Mouse (Mus musculus) neural tube, embryonic 14.5 days (tissue): ENCODE measurements around the gene Smim11. TPM values are rescaled to one million over a fixed set of nuclear protein-coding genes. Genes with fewer than 3 reads are reported as not detected.

Experiments used
- ATAC-seq: fragments of 200-750 bp; cut with Nextera tagmentation; 2 replicates; pipeline ENCODE4 v1.8.0; 2017; ENCODE audit warnings: low read depth, mild to moderate bottlenecking, moderate TSS enrichment, moderate library complexity
- H3K27ac ChIP-seq: fragments of 300-500 bp; sonication (generic); 2 replicates; pipeline ENCODE4 v1.5.1; 2014; ENCODE audit warnings: low read depth, mild to moderate bottlenecking, control low read depth, low read length, moderate library complexity, mixed read lengths
- H3K27me3 ChIP-seq: fragments of 300-500 bp; sonication (generic); 2 replicates; pipeline ENCODE4 v1.6.1; 2014; ENCODE audit warnings: low read length; ENCODE audit not compliant: control insufficient read depth, insufficient read depth
- H3K36me3 ChIP-seq: fragments of 300-500 bp; sonication (generic); 2 replicates; pipeline ENCODE4 v1.6.1; 2014; ENCODE audit warnings: low read length, mixed read lengths; ENCODE audit not compliant: control insufficient read depth, insufficient read depth
- H3K4me1 ChIP-seq: fragments of 300-500 bp; sonication (generic); 2 replicates; pipeline ENCODE4 v1.6.1; 2014; ENCODE audit warnings: low read length; ENCODE audit not compliant: control insufficient read depth, insufficient read depth
- H3K4me2 ChIP-seq: fragments of 300-500 bp; sonication (generic); 2 replicates; pipeline ENCODE4 v1.6.1; 2014; ENCODE audit warnings: mild to moderate bottlenecking, low read depth, low read length, control low read depth
- H3K4me3 ChIP-seq: fragments of 300-500 bp; sonication (generic); 2 replicates; pipeline ENCODE4 v1.5.1; 2014; ENCODE audit warnings: low read depth, low read length, control low read depth, mixed read lengths
- H3K9ac ChIP-seq: fragments of 300-500 bp; sonication (generic); replicated peaks from 2 replicates; pipeline ENCODE4 v1.6.1; 2014; ENCODE audit warnings: low read depth, mild to moderate bottlenecking, control low read depth, low read length, mixed read lengths
- H3K9me3 ChIP-seq: fragments of 300-500 bp; sonication (generic); 2 replicates; pipeline ENCODE4 v1.6.1; 2016; ENCODE audit warnings: low read length; ENCODE audit not compliant: control insufficient read depth
- WGBS: fragments of 180-500 bp; shearing (Covaris S2); extraction: QIAGEN DNeasy Blood & Tissue Kit; methylation state at CpG from one replicate; pipeline ENCODE4 v1.1.7; 2014; 5-methylcytosine and 5-hydroxymethylcytosine counted together
- polyA plus RNA-seq: library from polyadenylated mRNA; unstranded; fragments of >200 nt; fragmentation: Nextera tagmentation; extraction: Ambion mirVana; gene quantifications from 2 replicates; pipeline ENCODE4 v1.2.1, GENCODE M21; 2014

The Smim11 gene
- polyA plus RNA-seq, 1 experiment from 2014 or later, result 58.0 TPM

DNA sequence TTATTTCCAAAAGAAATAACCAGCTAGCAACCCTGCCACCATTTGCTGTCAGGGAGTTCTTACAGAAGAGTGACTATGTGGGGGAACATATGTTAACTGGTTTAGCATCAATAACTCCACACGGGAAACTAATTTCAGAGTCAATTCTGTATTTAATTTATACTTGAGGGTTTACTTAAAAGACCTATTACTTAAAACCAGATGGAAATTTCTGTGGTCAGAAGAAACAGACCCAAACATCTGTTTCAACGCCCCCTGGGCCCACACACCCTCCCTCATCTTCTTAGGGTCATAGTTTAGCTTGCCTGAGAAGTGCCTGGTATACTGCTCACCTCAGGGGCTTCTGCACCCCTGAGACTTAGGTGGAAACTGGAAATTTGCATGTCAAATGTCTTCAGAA lies 52.8 kb downstream of the Smim11 start:
- Histone ChIP-seq H3K27me3 (no peaks in the 10 kb centered on the region), H3K9ac (no peak overlapping the region), H3K4me1 (no peaks in the 10 kb centered on the region), H3K4me2 (no peak overlapping the region), H3K36me3 (no peaks in the 10 kb centered on the region), H3K9me3 (no peaks in the 10 kb centered on the region), H3K27ac (no peak overlapping the region), H3K4me3 (no peak overlapping the region)
- 73% methylated on average over 2 of the region's 2 CpGs for WGBS
- ATAC-seq, result no peak

DNA sequence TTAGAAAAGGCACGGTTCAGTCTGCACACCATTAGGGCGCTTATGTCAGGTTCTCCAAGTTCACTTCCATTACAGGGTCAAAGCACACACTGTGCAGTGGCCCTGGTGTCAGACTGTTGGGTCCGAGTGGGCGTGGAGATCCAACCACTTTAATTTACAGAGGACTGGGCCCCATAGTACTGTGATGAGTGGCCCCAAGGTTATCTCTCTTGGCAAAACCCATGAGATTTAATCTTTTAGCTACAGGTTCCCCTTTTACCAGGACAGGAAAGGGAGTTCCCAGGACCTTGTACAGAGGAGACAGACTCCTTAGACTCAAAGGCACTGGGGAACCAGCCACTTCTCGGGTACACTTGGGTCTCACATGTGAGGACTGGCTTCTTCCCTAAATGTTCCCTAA lies 54.3 kb downstream of the Smim11 start:
- no peak overlapping the region for H3K9ac ChIP-seq
- no peak for ATAC-seq
- H3K4me1 ChIP-seq, result no peaks in the 10 kb centered on the region
- no peaks in the 10 kb centered on the region for H3K27me3 ChIP-seq
- WGBS, result 82% methylated on average over 5 of the region's 5 CpGs
- H3K9me3 ChIP-seq, result no peaks in the 10 kb centered on the region
- no peak overlapping the region for H3K4me2 ChIP-seq
- no peak overlapping the region for H3K27ac ChIP-seq
- H3K4me3 ChIP-seq, result no peak overlapping the region
- H3K36me3 ChIP-seq, result no peaks in the 10 kb centered on the region

DNA sequence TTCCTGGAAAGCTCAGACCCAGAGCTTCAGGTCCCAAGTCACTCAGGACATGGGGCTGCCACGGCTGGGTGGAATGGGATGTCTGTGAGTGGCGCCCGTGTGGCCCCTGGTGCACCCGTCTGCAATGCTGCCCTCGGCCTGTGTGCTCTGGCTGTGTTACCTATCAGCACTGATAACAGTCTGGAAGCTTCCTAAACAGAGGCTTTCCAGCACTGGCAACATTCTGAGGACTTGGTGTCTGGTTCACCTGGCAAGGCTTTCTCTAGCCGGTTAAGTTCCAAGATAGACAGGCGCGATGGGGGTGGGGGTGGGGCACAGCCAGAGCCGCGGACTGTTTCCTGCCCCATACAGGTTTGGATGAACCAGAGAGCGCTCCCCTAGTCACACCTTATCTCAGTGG lies 54.9 kb downstream of the Smim11 start:
- H3K4me2 ChIP-seq, result no peak overlapping the region
- no peaks in the 10 kb centered on the region for H3K9me3 ChIP-seq
- no peak overlapping the region for H3K27ac ChIP-seq
- H3K4me1 ChIP-seq, result no peaks in the 10 kb centered on the region
- no peaks in the 10 kb centered on the region for H3K36me3 ChIP-seq
- H3K27me3 ChIP-seq, result no peaks in the 10 kb centered on the region
- no peak overlapping the region for H3K9ac ChIP-seq
- ATAC-seq, result no peak
- 90% methylated on average over 10 of the region's 11 CpGs for WGBS
- no peak overlapping the region for H3K4me3 ChIP-seq

DNA sequence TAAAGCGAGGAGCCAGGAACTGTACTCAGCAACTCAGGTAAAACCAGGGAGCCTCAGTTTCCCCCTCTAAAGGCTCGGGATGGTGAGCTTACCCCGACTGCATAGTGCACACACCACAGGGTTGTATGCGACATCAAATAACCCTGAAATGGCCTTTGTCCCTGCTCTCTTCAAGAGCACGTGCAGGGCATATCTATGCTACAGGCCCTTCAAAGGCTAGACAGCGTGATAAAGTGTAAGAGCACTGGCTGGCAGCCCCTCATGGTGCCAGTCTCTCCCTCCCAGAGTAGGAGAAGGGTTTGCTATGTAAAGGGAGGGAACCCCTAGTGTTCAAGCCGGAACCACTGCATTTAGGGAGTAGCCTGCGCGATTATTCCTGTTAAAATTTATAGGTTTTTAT lies 55.9 kb downstream of the Smim11 start:
- H3K4me1 ChIP-seq, result no peaks in the 10 kb centered on the region
- H3K4me2 ChIP-seq, result no peak overlapping the region
- no peak overlapping the region for H3K27ac ChIP-seq
- no peaks in the 10 kb centered on the region for H3K36me3 ChIP-seq
- H3K9ac ChIP-seq, result no peak overlapping the region
- WGBS, result 59% methylated on average over 9 of the region's 9 CpGs
- ATAC-seq, result no peak
- H3K9me3 ChIP-seq, result no peaks in the 10 kb centered on the region
- H3K27me3 ChIP-seq, result no peaks in the 10 kb centered on the region
- H3K4me3 ChIP-seq, result no peak overlapping the region

DNA sequence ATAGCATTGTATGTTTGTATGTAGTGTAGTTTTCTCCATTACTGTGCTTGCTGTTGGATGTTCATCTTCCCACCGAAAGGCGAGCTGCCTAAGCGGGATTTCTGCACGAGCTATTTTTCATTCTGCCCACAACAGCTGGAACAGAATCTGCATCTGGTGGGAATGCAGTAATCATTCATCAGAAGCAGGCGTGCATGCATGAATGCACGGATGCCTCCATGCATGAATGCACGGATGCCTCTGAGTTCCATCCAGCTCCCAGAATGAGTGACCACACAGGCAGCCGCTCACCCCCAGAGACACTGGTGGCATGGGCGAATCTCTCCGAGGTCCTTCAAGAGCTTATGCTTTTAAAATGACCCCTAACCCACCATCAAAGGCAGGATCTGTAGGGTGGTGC lies 56.5 kb downstream of the Smim11 start:
- no peaks in the 10 kb centered on the region for H3K4me1 ChIP-seq
- no peaks in the 10 kb centered on the region for H3K36me3 ChIP-seq
- no peak for ATAC-seq
- WGBS, result 34% methylated on average over 10 of the region's 10 CpGs
- no peak overlapping the region for H3K4me2 ChIP-seq
- H3K27me3 ChIP-seq, result no peaks in the 10 kb centered on the region
- no peak overlapping the region for H3K4me3 ChIP-seq
- no peak overlapping the region for H3K27ac ChIP-seq
- H3K9me3 ChIP-seq, result no peaks in the 10 kb centered on the region
- no peak overlapping the region for H3K9ac ChIP-seq

DNA sequence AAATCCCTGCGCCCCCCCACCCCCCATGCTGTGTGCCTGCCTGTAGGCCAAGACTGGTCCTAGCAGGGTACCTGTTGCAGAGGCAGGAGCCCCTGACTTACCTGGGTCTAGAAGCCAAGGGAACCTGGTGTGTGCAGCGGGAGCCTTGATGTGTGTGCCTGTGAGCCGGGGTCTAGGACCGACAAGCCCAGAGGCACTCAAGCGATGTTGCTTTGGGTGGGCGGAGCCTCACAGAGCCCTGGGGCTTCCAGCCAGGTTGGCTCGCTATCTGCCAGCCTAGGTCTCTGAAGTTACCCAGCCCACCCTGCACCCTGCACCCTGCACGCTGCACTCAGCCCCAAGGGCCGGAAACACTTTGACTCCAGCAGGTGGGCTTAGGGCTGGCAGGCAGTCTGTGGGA lies 57.6 kb downstream of the Smim11 start:
- H3K36me3 ChIP-seq, result no peaks in the 10 kb centered on the region
- H3K9ac ChIP-seq, result no peak overlapping the region
- no peaks in the 10 kb centered on the region for H3K4me1 ChIP-seq
- ATAC-seq, result no peak; the same call in 1 of the 2 replicates
- no peaks in the 10 kb centered on the region for H3K27me3 ChIP-seq
- H3K4me2 ChIP-seq, result no peak overlapping the region
- no peaks in the 10 kb centered on the region for H3K9me3 ChIP-seq
- no peak overlapping the region for H3K27ac ChIP-seq
- 28% methylated on average over 9 of the region's 9 CpGs for WGBS
- no peak overlapping the region for H3K4me3 ChIP-seq

DNA sequence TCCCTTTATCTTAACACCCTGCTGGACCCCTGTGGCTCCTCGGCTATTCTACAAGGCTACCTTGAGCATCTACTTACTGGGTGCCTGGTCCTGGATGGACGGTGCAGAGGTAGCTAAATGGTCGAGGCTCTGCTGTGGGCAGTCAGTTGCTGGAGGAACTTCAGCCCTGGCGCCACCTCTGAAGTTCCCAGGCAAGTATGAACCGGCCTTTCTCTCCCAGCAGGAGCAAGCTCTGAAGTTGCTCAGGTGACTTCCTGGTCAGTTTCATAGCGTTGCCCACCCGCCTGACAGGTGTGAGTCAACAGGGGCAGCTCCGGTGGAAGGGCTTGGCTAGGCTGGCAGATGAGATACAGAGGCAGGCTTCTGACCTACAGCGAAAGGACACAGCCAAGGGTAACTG lies 58.1 kb downstream of the Smim11 start, which contains the start of gene Kcne1:
Gene Kcne1 (minus strand): TSS at position 240 of the 400 bp plus-strand sequence.
- Histone ChIP-seq H3K27ac (no peak within 1 kb of the TSS), H3K9me3 (no peaks in the 10 kb centered on the region), H3K36me3 (no peaks in the 10 kb centered on the region), H3K4me3 (no peak within 1 kb of the TSS), H3K4me1 (no peaks in the 10 kb centered on the region), H3K4me2 (no peak within 1 kb of the TSS), H3K9ac (no peak within 1 kb of the TSS), H3K27me3 (no peaks in the 10 kb centered on the region)
- 66% methylated on average over 9 of the region's 9 CpGs for WGBS
- no peak; the same call in 1 of the 2 replicates for ATAC-seq

DNA sequence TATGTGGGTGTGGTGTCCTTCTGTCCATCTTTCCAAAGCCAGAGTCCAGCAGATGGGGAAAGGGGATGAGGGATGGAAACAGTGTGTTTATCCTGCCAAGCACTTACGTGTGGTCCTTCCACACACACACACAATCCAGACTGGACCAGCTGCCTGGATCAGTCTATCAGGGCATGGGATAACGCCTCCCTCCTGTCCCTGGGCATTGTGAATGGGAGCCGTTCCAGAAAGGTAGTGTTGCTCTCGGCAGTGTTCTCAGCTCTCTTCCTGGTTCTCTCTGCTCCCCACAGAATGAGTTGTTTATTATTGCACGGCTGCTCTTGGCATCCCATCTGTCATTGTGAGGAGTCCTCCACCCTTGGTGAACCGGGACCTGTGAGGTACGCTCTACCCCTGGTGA lies 59.6 kb downstream of the Smim11 start:
- ATAC-seq, result no peak
- 73% methylated on average over 7 of the region's 7 CpGs for WGBS

More for the DNA sequence above, 59.6 kb downstream of the Smim11 start:
- H3K4me1 ChIP-seq, result no peaks in the 10 kb centered on the region
- no peak overlapping the region for H3K27ac ChIP-seq
- no peak overlapping the region for H3K4me2 ChIP-seq
- H3K36me3 ChIP-seq, result no peaks in the 10 kb centered on the region
- H3K9me3 ChIP-seq, result no peaks in the 10 kb centered on the region
- H3K9ac ChIP-seq, result no peak overlapping the region
- no peaks in the 10 kb centered on the region for H3K27me3 ChIP-seq
- no peak overlapping the region for H3K4me3 ChIP-seq
